Mouse (Mus musculus) limb, embryonic 13.5 days (tissue): ENCODE results near the gene Runx2. TPM values are rescaled to one million over a fixed set of nuclear protein-coding genes. Genes with fewer than 3 reads are reported as not detected.

Experiments
- ATAC-seq: fragments of 200-750 bp; cut with Nextera tagmentation; 2 replicates; pipeline ENCODE4 v1.8.0; 2017; ENCODE audit warnings: low read depth, moderate number of reproducible peaks, moderate TSS enrichment; ENCODE audit not compliant: low FRiP score
- H3K27ac ChIP-seq: fragments of 300-500 bp; sonication (generic); 2 replicates; pipeline ENCODE4 v1.5.1; 2015; ENCODE audit warnings: inconsistent platforms, mild to moderate bottlenecking, moderate library complexity
- H3K27me3 ChIP-seq: fragments of 300-500 bp; sonication (generic); 2 replicates; pipeline ENCODE4 v1.6.1; 2015; ENCODE audit warnings: mild to moderate bottlenecking, inconsistent platforms
- H3K36me3 ChIP-seq: fragments of 300-500 bp; sonication (generic); 2 replicates; pipeline ENCODE4 v1.6.1; 2015; ENCODE audit warnings: inconsistent platforms, mild to moderate bottlenecking, moderate library complexity
- H3K4me1 ChIP-seq: fragments of 300-500 bp; sonication (generic); 2 replicates; pipeline ENCODE4 v1.6.1; 2015; ENCODE audit warnings: inconsistent platforms
- H3K4me2 ChIP-seq: fragments of 300-500 bp; sonication (generic); replicated peaks from 2 replicates; pipeline ENCODE4 v1.6.1; 2015; ENCODE audit warnings: inconsistent platforms, mild to moderate bottlenecking, moderate library complexity
- H3K4me3 ChIP-seq: fragments of 300-500 bp; sonication (generic); 2 replicates; pipeline ENCODE4 v1.5.1; 2015; ENCODE audit warnings: moderate library complexity, mild to moderate bottlenecking, inconsistent platforms
- H3K9ac ChIP-seq: fragments of 300-500 bp; sonication (generic); 2 replicates; pipeline ENCODE4 v1.6.1; 2015; ENCODE audit warnings: mild to moderate bottlenecking, inconsistent platforms
- H3K9me3 ChIP-seq: fragments of 300-500 bp; sonication (generic); 2 replicates; pipeline ENCODE4 v1.6.1; 2016; ENCODE audit warnings: inconsistent platforms
- WGBS: fragments of 180-500 bp; shearing (Covaris S2); methylation state at CpG from one replicate; pipeline ENCODE4 v1.1.7; 2015; 5-methylcytosine and 5-hydroxymethylcytosine counted together
- polyA plus RNA-seq: library from polyadenylated mRNA; unstranded; fragments of >200 nt; fragmentation: Nextera tagmentation; extraction: Ambion mirVana; gene quantifications from 2 replicates; pipeline ENCODE4 v1.2.1, GENCODE M21; 2015

Gene Runx2
- polyA plus RNA-seq, 1 experiment from 2014 or later = 15.1 TPM

- Histone ChIP-seq H3K9ac (no peak overlapping the region), H3K4me1 (peaks cover 47% of the 10 kb centered on the region), H3K36me3 (no peaks in the 10 kb centered on the region), H3K27me3 (peaks cover 71% of the 10 kb centered on the region), H3K4me3 (no peak overlapping the region), H3K27ac (peak overlapping the region; percentile 63; the same call in 1 of the 2 replicates), H3K4me2 (no peak overlapping the region), H3K9me3 (no peaks in the 10 kb centered on the region)
- 42% methylated on average over 8 of the region's 8 CpGs for WGBS
- no peak for ATAC-seq
Observed at GRCm38 (mm10) chr17:44565884-44566515, 248.6 kb downstream of the Runx2 start.

GRCm38 (mm10) chr17:44565311-44565831 lies 249.2 kb downstream of the Runx2 start:
- Histone ChIP-seq H3K4me1 (peaks cover 47% of the 10 kb centered on the region), H3K9me3 (no peaks in the 10 kb centered on the region), H3K9ac (no peak overlapping the region), H3K27me3 (peaks cover 71% of the 10 kb centered on the region), H3K27ac (peak overlapping the region; percentile 63), H3K36me3 (no peaks in the 10 kb centered on the region), H3K4me3 (no peak overlapping the region), H3K4me2 (peak overlapping the region; percentile 30)
- WGBS = 14% methylated on average over 14 of the region's 14 CpGs
- ATAC-seq = peak; percentile 69

GRCm38 (mm10) chr17:44564611-44565198 lies 249.9 kb downstream of the Runx2 start:
- WGBS = 27% methylated on average over 4 of the region's 4 CpGs

GRCm38 (mm10) chr17:44560016-44560415 lies 254.6 kb downstream of the Runx2 start:
- ATAC-seq = no peak

More at GRCm38 (mm10) chr17:44564611-44565198, 249.9 kb downstream of the Runx2 start:
- H3K9ac ChIP-seq = no peak overlapping the region
- H3K4me2 ChIP-seq = peak overlapping the region; percentile 30
- no peak overlapping the region for H3K4me3 ChIP-seq
- no peaks in the 10 kb centered on the region for H3K9me3 ChIP-seq
- H3K36me3 ChIP-seq = no peaks in the 10 kb centered on the region
- ATAC-seq = no peak
- peaks cover 70% of the 10 kb centered on the region for H3K27me3 ChIP-seq
- no peak overlapping the region for H3K27ac ChIP-seq
- peaks cover 53% of the 10 kb centered on the region for H3K4me1 ChIP-seq

GRCm38 (mm10) chr17:44557199-44558111 lies 257.1 kb downstream of the Runx2 start:
- Histone ChIP-seq H3K4me1 (peaks cover 21% of the 10 kb centered on the region), H3K4me3 (no peak overlapping the region), H3K36me3 (no peaks in the 10 kb centered on the region), H3K27ac (no peak overlapping the region), H3K9me3 (no peaks in the 10 kb centered on the region), H3K27me3 (peaks cover 52% of the 10 kb centered on the region), H3K4me2 (no peak overlapping the region), H3K9ac (no peak overlapping the region)
- ATAC-seq = no peak
- 69% methylated on average over 16 of the region's 16 CpGs for WGBS

More at GRCm38 (mm10) chr17:44560016-44560415, 254.6 kb downstream of the Runx2 start:
- Histone ChIP-seq H3K4me1 (peaks cover 44% of the 10 kb centered on the region), H3K9ac (no peak overlapping the region), H3K9me3 (no peaks in the 10 kb centered on the region), H3K27me3 (peaks cover 67% of the 10 kb centered on the region), H3K27ac (no peak overlapping the region), H3K36me3 (no peaks in the 10 kb centered on the region), H3K4me3 (no peak overlapping the region), H3K4me2 (no peak overlapping the region)
- WGBS = 33% methylated on average over 7 of the region's 7 CpGs

- 97% methylated on average over 4 of the region's 4 CpGs for WGBS
- H3K4me3 ChIP-seq = no peak overlapping the region
- peaks cover 31% of the 10 kb centered on the region for H3K27me3 ChIP-seq
- no peak overlapping the region for H3K27ac ChIP-seq
- H3K4me1 ChIP-seq = peaks cover 18% of the 10 kb centered on the region
- no peak overlapping the region for H3K4me2 ChIP-seq
- ATAC-seq = no peak
- H3K36me3 ChIP-seq = no peaks in the 10 kb centered on the region
- H3K9ac ChIP-seq = no peak overlapping the region
- no peaks in the 10 kb centered on the region for H3K9me3 ChIP-seq
Observed at GRCm38 (mm10) chr17:44554941-44555340, 259.7 kb downstream of the Runx2 start.

GRCm38 (mm10) chr17:44549551-44549950 lies 265.0 kb downstream of the Runx2 start:
- no peak overlapping the region for H3K9ac ChIP-seq
- 83% methylated on average over 2 of the region's 2 CpGs for WGBS
- ATAC-seq = no peak

GRCm38 (mm10) chr17:44547922-44548321 lies 266.7 kb downstream of the Runx2 start:
- ATAC-seq = no peak
- peaks cover 38% of the 10 kb centered on the region for H3K27me3 ChIP-seq
- no peaks in the 10 kb centered on the region for H3K9me3 ChIP-seq
- no peak overlapping the region for H3K4me3 ChIP-seq
- H3K4me2 ChIP-seq = no peak overlapping the region
- H3K27ac ChIP-seq = no peak overlapping the region
- 75% methylated on average over 4 of the region's 4 CpGs for WGBS
- no peak overlapping the region for H3K9ac ChIP-seq
- no peaks in the 10 kb centered on the region for H3K36me3 ChIP-seq
- peaks cover 7% of the 10 kb centered on the region; the same call in 1 of the 2 replicates for H3K4me1 ChIP-seq

More at GRCm38 (mm10) chr17:44549551-44549950, 265.0 kb downstream of the Runx2 start:
- no peak overlapping the region for H3K4me3 ChIP-seq
- peaks cover 41% of the 10 kb centered on the region for H3K27me3 ChIP-seq
- no peaks in the 10 kb centered on the region for H3K9me3 ChIP-seq
- no peak overlapping the region for H3K27ac ChIP-seq
- H3K4me2 ChIP-seq = no peak overlapping the region
- H3K4me1 ChIP-seq = peaks cover 7% of the 10 kb centered on the region; the same call in 1 of the 2 replicates
- no peaks in the 10 kb centered on the region for H3K36me3 ChIP-seq

GRCm38 (mm10) chr17:44546801-44547200 lies 267.8 kb downstream of the Runx2 start:
- no peaks in the 10 kb centered on the region for H3K9me3 ChIP-seq
- WGBS = 52% methylated on average over 8 of the region's 8 CpGs
- H3K9ac ChIP-seq = no peak overlapping the region
- H3K27me3 ChIP-seq = peaks cover 36% of the 10 kb centered on the region
- no peak overlapping the region for H3K4me3 ChIP-seq
- peaks cover 7% of the 10 kb centered on the region; the same call in 1 of the 2 replicates for H3K4me1 ChIP-seq
- H3K4me2 ChIP-seq = no peak overlapping the region
- no peak overlapping the region for H3K27ac ChIP-seq
- no peak for ATAC-seq
- H3K36me3 ChIP-seq = no peaks in the 10 kb centered on the region

GRCm38 (mm10) chr17:44545141-44545813 lies 269.3 kb downstream of the Runx2 start:
- 0 out of 2 replicates have a peak overlapping the region, but pooled peaks have one; percentile 11 for H3K4me2 ChIP-seq
- H3K4me1 ChIP-seq = peaks cover 7% of the 10 kb centered on the region; the same call in 1 of the 2 replicates
- no peak overlapping the region for H3K4me3 ChIP-seq
- H3K9ac ChIP-seq = no peak overlapping the region
- 46% methylated on average over 14 of the region's 14 CpGs for WGBS
- no peak overlapping the region for H3K27ac ChIP-seq
- no peaks in the 10 kb centered on the region for H3K36me3 ChIP-seq
- no peak for ATAC-seq
- H3K27me3 ChIP-seq = peaks cover 42% of the 10 kb centered on the region
- no peaks in the 10 kb centered on the region for H3K9me3 ChIP-seq

- Histone ChIP-seq H3K4me2 (no peak overlapping the region), H3K27ac (no peak overlapping the region), H3K4me3 (no peak overlapping the region), H3K9me3 (no peaks in the 10 kb centered on the region), H3K9ac (no peak overlapping the region), H3K27me3 (peaks cover 53% of the 10 kb centered on the region), H3K4me1 (peaks cover 7% of the 10 kb centered on the region; the same call in 1 of the 2 replicates), H3K36me3 (no peaks in the 10 kb centered on the region)
- 89% methylated on average over 3 of the region's 3 CpGs for WGBS
- ATAC-seq = no peak
Observed at GRCm38 (mm10) chr17:44542706-44543105, 271.9 kb downstream of the Runx2 start.
